Mouse (Mus musculus) intestine, embryonic 14.5 days (tissue): ENCODE results near the gene Olfr1393. TPM values are rescaled to one million over a fixed set of nuclear protein-coding genes. Genes with fewer than 3 reads are reported as not detected.

ENCODE experiments used
- ATAC-seq: fragments of 200-750 bp; cut with Nextera tagmentation; replicated peaks from 2 replicates; pipeline ENCODE4 v1.8.0; 2017; ENCODE audit warnings: low read depth, moderate number of reproducible peaks, moderate TSS enrichment, moderate library complexity; ENCODE audit not compliant: low FRiP score, low TSS enrichment
- DNase-seq: peaks from one replicate; pipeline ENCODE4 v3.0.0-alpha.2; 2018; ENCODE audit warnings: low spot score
- H3K27ac ChIP-seq: fragments of 300-500 bp; sonication (generic); 2 replicates; pipeline ENCODE4 v1.5.1; 2014; ENCODE audit warnings: low read depth, mild to moderate bottlenecking, control low read depth
- H3K27me3 ChIP-seq: fragments of 300-500 bp; sonication (generic); replicated peaks from 2 replicates; pipeline ENCODE4 v1.6.1; 2014; ENCODE audit warnings: low read length, control low read depth; ENCODE audit not compliant: control insufficient read depth, insufficient read depth
- H3K36me3 ChIP-seq: fragments of 300-500 bp; sonication (generic); 2 replicates; pipeline ENCODE4 v1.6.1; 2014; ENCODE audit warnings: low read length, control low read depth; ENCODE audit not compliant: control insufficient read depth, insufficient read depth
- H3K4me1 ChIP-seq: fragments of 300-500 bp; sonication (generic); replicated peaks from 2 replicates; pipeline ENCODE4 v1.6.1; 2014; ENCODE audit warnings: low read length, control low read depth, mixed read lengths; ENCODE audit not compliant: control insufficient read depth, insufficient read depth
- H3K4me2 ChIP-seq: fragments of 300-500 bp; sonication (generic); 2 replicates; pipeline ENCODE4 v1.6.1; 2014; ENCODE audit warnings: low read length
- H3K4me3 ChIP-seq: fragments of 300-500 bp; sonication (generic); 2 replicates; pipeline ENCODE4 v1.5.1; 2014; ENCODE audit warnings: low read depth, low read length, control low read depth, mixed read lengths
- H3K9ac ChIP-seq: fragments of 300-500 bp; sonication (generic); 2 replicates; pipeline ENCODE4 v1.6.1; 2014; ENCODE audit warnings: mild to moderate bottlenecking, low read length
- H3K9me3 ChIP-seq: fragments of 300-500 bp; sonication (generic); 2 replicates; pipeline ENCODE4 v1.6.1; 2016; ENCODE audit warnings: low read length, control low read depth; ENCODE audit not compliant: control insufficient read depth
- WGBS: fragments of 180-500 bp; shearing (Covaris S2); extraction: QIAGEN DNeasy Blood & Tissue Kit; methylation state at CpG from one replicate; pipeline ENCODE4 v1.1.7; 2014; 5-methylcytosine and 5-hydroxymethylcytosine counted together
- polyA plus RNA-seq: library from polyadenylated mRNA; unstranded; fragments of >200 nt; fragmentation: Nextera tagmentation; extraction: Ambion mirVana; gene quantifications from 2 replicates; pipeline ENCODE4 v1.2.1, GENCODE M21; 2014

Gene Olfr1393
- polyA plus RNA-seq, 1 experiment from 2014 or later: not detected

DNA sequence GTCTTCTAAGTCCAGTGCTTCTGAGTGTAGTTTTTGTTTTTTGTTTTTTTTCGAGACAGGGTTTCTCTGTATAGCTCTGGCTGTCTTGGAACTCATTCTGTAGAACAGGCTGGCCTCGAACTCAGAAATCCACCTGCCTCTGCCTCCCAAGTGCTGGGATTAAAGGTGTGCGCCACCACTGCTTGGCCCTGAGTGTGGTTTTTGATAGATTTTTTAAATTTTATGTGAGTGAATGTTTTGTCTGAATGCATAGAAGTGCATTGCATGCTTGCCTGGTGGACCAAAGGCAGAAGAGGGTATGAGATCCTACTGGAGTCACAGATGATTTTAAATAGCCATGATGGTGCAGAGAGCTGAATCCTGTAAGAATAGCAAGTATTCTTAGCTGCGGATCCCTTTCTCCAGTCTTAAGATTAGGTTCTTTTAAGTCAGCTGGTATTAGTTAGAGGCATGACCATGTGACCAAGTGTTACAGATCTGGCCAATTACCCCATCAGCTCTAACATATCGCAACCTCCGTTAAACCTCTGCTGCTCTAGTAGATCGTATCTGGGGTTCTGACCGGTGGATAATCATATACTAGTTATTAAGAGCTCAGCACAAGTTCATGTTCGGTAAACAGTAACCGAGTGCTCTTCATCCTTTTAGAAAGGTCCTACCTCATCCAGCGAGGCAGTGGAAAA is 35.0 kb upstream of the Olfr1393 start:
- Histone ChIP-seq H3K4me2 (peak overlapping the region; percentile 73), H3K36me3 (no peaks in the 10 kb centered on the region), H3K27ac (peak overlapping the region; percentile 88), H3K4me1 (peaks cover 31% of the 10 kb centered on the region), H3K4me3 (peak overlapping the region; percentile 61), H3K27me3 (no peaks in the 10 kb centered on the region), H3K9ac (peak overlapping the region; percentile 50), H3K9me3 (no peaks in the 10 kb centered on the region)
- DNase-seq (no peak), ATAC-seq (no peak)
- 22% methylated on average over 11 of the region's 11 CpGs for WGBS

DNA sequence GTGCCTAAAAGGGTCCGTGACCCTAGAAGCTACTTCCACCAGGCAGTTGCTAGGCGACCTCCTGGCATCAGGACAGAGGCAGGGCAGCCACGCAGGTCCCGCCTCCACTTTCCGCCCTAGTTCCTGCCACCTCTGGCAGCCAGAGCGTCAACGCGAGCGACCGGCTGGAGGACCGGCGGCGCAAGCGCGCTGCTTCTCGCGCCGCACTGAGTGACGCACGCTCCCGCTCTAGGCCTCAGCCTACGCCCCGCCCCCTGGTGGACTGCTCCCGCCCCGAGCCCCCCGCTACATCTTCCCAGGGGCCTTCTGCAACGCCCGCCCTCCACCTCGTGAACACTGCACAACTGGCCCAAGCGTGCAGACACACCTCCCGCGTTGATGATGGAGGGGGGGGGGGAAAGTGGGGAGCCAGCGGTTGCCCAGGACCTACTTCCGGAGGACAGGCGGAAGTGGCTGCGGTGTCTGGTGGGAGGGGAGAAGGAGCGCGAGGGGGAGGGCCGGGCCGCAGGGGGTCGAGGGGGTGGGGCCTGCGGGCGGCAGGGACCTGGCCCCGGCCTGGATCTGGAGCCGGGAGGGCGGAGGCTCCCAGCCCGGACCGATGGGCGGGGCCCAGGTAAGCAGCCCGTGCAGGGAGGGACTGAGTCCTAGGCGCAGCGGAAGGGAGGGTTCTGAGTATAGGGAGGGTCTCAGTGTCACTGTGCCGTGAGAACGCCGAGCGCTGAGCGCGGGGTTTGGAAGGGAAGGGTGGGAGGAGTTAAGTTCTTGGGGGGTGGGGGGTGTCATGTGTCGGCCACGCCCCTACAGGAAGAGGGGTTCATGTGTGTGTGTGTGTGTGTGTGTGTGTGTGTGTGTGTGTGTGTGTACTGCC is 34.1 kb upstream of the Olfr1393 start, which contains the start of gene Mgat1:
Gene Mgat1, plus strand, starts transcription at position 465 of the 868 bp plus-strand sequence.
- under 1% methylated on average over 59 of the region's 60 CpGs for WGBS

GRCm38 (mm10) chr11:49244595-49244930 is 33.5 kb upstream of the Olfr1393 start:
- ATAC-seq: peak; percentile 1; the same call in 1 of the 2 replicates
- Histone ChIP-seq H3K4me1 (peaks cover 46% of the 10 kb centered on the region), H3K9ac (peak overlapping the region; percentile 50; the same call in 1 of the 2 replicates), H3K4me2 (peak overlapping the region; percentile 73), H3K27me3 (no peaks in the 10 kb centered on the region), H3K27ac (peak overlapping the region; percentile 88), H3K9me3 (no peaks in the 10 kb centered on the region), H3K36me3 (no peaks in the 10 kb centered on the region), H3K4me3 (peak overlapping the region; percentile 61)
- 2% methylated on average over 4 of the region's 4 CpGs for WGBS
- no peak for DNase-seq

More for the DNA sequence above, 34.1 kb upstream of the Olfr1393 start, which contains the start of gene Mgat1:
- Histone ChIP-seq H3K36me3 (no peaks in the 10 kb centered on the region), H3K4me1 (peaks cover 40% of the 10 kb centered on the region), H3K27ac (peak within 1 kb of the TSS; percentile 88), H3K9me3 (no peaks in the 10 kb centered on the region), H3K27me3 (no peaks in the 10 kb centered on the region), H3K9ac (peak within 1 kb of the TSS; percentile 50), H3K4me3 (peak within 1 kb of the TSS; percentile 61), H3K4me2 (peak within 1 kb of the TSS; percentile 73)
- DNase-seq (peak; percentile 97), ATAC-seq (peak; percentile 96)

DNA sequence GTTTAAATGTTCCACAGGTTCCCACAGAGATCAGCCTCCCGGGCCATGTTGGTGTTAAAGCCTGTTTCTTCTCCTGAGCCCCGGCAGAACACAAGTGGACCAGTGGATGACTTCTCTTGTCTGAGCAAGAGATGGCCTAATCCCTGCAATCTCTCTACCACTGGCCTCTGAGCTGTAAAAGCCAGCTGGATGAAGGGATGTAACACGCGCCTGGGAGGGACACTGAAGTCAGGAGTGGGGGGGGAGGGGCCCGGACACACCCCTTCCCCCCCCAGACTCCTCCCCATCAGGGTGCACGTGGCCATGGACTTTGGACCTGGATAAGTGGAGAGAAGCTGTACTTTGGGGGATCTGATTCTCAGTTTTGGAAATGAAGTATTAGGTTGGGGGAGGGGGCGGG is 32.9 kb upstream of the Olfr1393 start:
- H3K9ac ChIP-seq: no peak overlapping the region
- H3K4me1 ChIP-seq: peaks cover 52% of the 10 kb centered on the region
- DNase-seq: peak; percentile 66

GRCm38 (mm10) chr11:49245634-49246415 is 32.3 kb upstream of the Olfr1393 start:
- H3K9ac ChIP-seq: no peak overlapping the region
- WGBS: 34% methylated on average over 12 of the region's 12 CpGs
- peak overlapping the region; percentile 73 for H3K4me2 ChIP-seq
- ATAC-seq (no peak), DNase-seq (no peak)
- H3K36me3 ChIP-seq: no peaks in the 10 kb centered on the region
- H3K4me1 ChIP-seq: peaks cover 54% of the 10 kb centered on the region
- H3K9me3 ChIP-seq: no peaks in the 10 kb centered on the region
- H3K27ac ChIP-seq: peak overlapping the region; percentile 88
- no peaks in the 10 kb centered on the region for H3K27me3 ChIP-seq
- H3K4me3 ChIP-seq: peak overlapping the region; percentile 61

More for the DNA sequence above, 32.9 kb upstream of the Olfr1393 start:
- Histone ChIP-seq H3K36me3 (no peaks in the 10 kb centered on the region), H3K27me3 (no peaks in the 10 kb centered on the region), H3K27ac (peak overlapping the region; percentile 88; the same call in 1 of the 2 replicates), H3K4me2 (peak overlapping the region; percentile 73), H3K9me3 (no peaks in the 10 kb centered on the region), H3K4me3 (peak overlapping the region; percentile 61)
- 22% methylated on average over 7 of the region's 7 CpGs for WGBS
- no peak for ATAC-seq

DNA sequence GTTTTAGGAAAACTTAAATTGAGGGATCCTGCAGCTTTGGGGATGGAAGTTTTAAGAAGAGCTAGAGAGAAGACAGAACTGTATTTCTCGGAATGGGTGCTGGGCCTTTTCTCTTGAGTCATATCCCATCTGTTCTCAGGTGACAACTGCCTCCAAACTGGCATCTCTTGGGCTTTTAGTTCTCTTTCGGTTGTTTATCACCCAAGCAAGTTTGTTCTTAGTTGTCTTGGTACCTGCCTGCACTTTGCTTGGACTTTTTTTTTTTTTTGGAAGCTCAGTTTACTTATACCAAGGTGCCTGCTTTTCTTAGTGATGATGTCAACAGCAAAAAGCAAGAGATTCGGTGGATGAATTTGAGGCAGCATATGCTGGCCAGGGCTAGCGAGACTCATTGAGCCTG is 31.6 kb upstream of the Olfr1393 start:
- ATAC-seq: no peak
- H3K9me3 ChIP-seq: no peaks in the 10 kb centered on the region
- H3K9ac ChIP-seq: no peak overlapping the region
- H3K4me3 ChIP-seq: no peak overlapping the region
- 74% methylated on average over 4 of the region's 4 CpGs for WGBS
- peaks cover 60% of the 10 kb centered on the region for H3K4me1 ChIP-seq
- H3K36me3 ChIP-seq: no peaks in the 10 kb centered on the region
- H3K4me2 ChIP-seq: peak overlapping the region; percentile 73
- no peak overlapping the region for H3K27ac ChIP-seq
- H3K27me3 ChIP-seq: no peaks in the 10 kb centered on the region
- DNase-seq: no peak

DNA sequence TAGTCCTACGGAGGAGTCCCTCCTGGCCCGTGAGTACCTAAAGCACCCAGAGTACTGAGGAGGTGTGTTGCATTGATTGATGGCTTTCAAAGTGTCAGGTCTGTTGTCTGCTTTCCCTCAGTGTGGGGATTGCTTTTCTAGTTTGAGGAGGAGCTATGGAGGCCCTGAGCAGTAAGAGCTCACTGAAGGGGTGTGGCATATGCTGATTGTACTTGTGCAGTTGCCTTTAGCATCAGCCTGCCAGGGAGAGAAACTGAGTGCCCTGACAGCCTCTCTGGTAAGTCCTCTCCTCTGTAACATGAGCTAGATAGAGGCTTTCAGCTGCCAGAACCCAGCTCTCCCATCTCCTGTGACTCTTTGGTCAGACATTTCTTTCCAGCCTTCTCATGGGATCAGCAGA is 30.8 kb upstream of the Olfr1393 start:
- H3K27ac ChIP-seq: no peak overlapping the region
- no peak overlapping the region for H3K4me3 ChIP-seq
- DNase-seq: no peak
- 24% methylated on average over 2 of the region's 2 CpGs for WGBS
- no peak for ATAC-seq
- peaks cover 66% of the 10 kb centered on the region for H3K4me1 ChIP-seq
- no peaks in the 10 kb centered on the region for H3K9me3 ChIP-seq
- no peaks in the 10 kb centered on the region; the same call in 1 of the 2 replicates for H3K36me3 ChIP-seq
- no peaks in the 10 kb centered on the region for H3K27me3 ChIP-seq
- H3K4me2 ChIP-seq: 0 out of 2 replicates have a peak overlapping the region, but pooled peaks have one; percentile 73
- H3K9ac ChIP-seq: no peak overlapping the region
